Mouse (Mus musculus): ENCODE measurements around the gene Hsd3b1. TPM values are rescaled to one million over a fixed set of nuclear protein-coding genes. Genes with fewer than 3 reads are reported as not detected.

The Hsd3b1 gene
- not detected in 2 replicates for polyA plus RNA-seq (2012; ENCODE audit: low replicate concordance)

GRCm38 (mm10) chr3:98859576-98859975 is at the start of gene Hsd3b1:
TSS of gene Hsd3b1 (minus strand) at chr3:98859794.

GRCm38 (mm10) chr3:98893057-98893772 is 33.6 kb upstream of the Hsd3b1 start, which contains the start of gene Hao2:
TSS of gene Hao2 (minus strand) at chr3:98893239.

GRCm38 (mm10) chr3:98814101-98814670 is 45.4 kb downstream of the Hsd3b1 start, which contains the start of gene Hsd3b6:
TSS of gene Hsd3b6 (minus strand) at chr3:98814443.

Other genes with a start within 250 kb of the Hsd3b1 start
- gene Hsd3b5, start 229.5 kb downstream of the Hsd3b1 start, polyA plus RNA-seq (2012; ENCODE audit: low replicate concordance), result not detected in 2 replicates
- not detected in 2 replicates for gene Hsd3b2, start 135.3 kb downstream of the Hsd3b1 start, polyA plus RNA-seq (2012; ENCODE audit: low replicate concordance)
- gene Hsd3b3, start 96.7 kb downstream of the Hsd3b1 start, polyA plus RNA-seq (2012; ENCODE audit: low replicate concordance), result not detected in 2 replicates
- not detected in 2 replicates for gene Hsd3b6, start 45.4 kb downstream of the Hsd3b1 start, polyA plus RNA-seq (2012; ENCODE audit: low replicate concordance)
- not detected in 2 replicates for gene Hao2, start 33.4 kb upstream of the Hsd3b1 start, polyA plus RNA-seq (2012; ENCODE audit: low replicate concordance)